Mouse (Mus musculus): ENCODE measurements around the gene Atp8a1. TPM values are rescaled to one million over a fixed set of nuclear protein-coding genes. Genes with fewer than 3 reads are reported as not detected.

Gene Atp8a1
- polyA plus RNA-seq, 1 experiment, result 20.6 TPM

GRCm38 (mm10) chr5:67764798-67765197 lies 82.4 kb downstream of the Atp8a1 start:
- Histone ChIP-seq H3K36me3 (ENCODE audit: control insufficient read depth, insufficient read depth, low read length, poor library complexity, severe bottlenecking) (no peaks in the 10 kb centered on the region), H3K4me3 (ENCODE audit: low read depth, low read length) (no peak overlapping the region), H3K9me3 (replicated peaks; ENCODE audit: control insufficient read depth, insufficient read depth, low read length, poor library complexity, severe bottlenecking) (no peaks in the 10 kb centered on the region), H3K27me3 (ENCODE audit: control insufficient read depth, insufficient read depth, low read length, poor library complexity, severe bottlenecking) (no peaks in the 10 kb centered on the region), H3K27ac (ENCODE audit: insufficient read depth, low read length) (no peak overlapping the region), H3K9ac (ENCODE audit: low read depth, poor library complexity, severe bottlenecking) (no peak overlapping the region), H3K4me1 (ENCODE audit: control insufficient read depth, insufficient read depth, low read length) (no peaks in the 10 kb centered on the region)
- no peak for TF ChIP-seq CTCF (IDR thresholded peaks at IDR 0.05; ENCODE audit: low read depth, low read length)
- TF ChIP-seq POLR2A (IDR thresholded peaks at IDR 0.05; ENCODE audit: insufficient read depth, low read length), result no peak
- no peak for TF ChIP-seq EP300 (IDR thresholded peaks at IDR 0.05; ENCODE audit: insufficient read depth, low read depth, low read length)

- Histone ChIP-seq H3K27ac (ENCODE audit: insufficient read depth, low read length) (no peak overlapping the region), H3K4me1 (ENCODE audit: control insufficient read depth, insufficient read depth, low read length) (no peaks in the 10 kb centered on the region), H3K27me3 (ENCODE audit: control insufficient read depth, insufficient read depth, low read length, poor library complexity, severe bottlenecking) (no peaks in the 10 kb centered on the region), H3K9me3 (replicated peaks; ENCODE audit: control insufficient read depth, insufficient read depth, low read length, poor library complexity, severe bottlenecking) (no peaks in the 10 kb centered on the region), H3K4me3 (ENCODE audit: low read depth, low read length) (no peak overlapping the region), H3K36me3 (ENCODE audit: control insufficient read depth, insufficient read depth, low read length, poor library complexity, severe bottlenecking) (no peaks in the 10 kb centered on the region), H3K9ac (ENCODE audit: low read depth, poor library complexity, severe bottlenecking) (no peak overlapping the region)
- no peak for TF ChIP-seq EP300 (IDR thresholded peaks at IDR 0.05; ENCODE audit: insufficient read depth, low read depth, low read length)
- TF ChIP-seq POLR2A (IDR thresholded peaks at IDR 0.05; ENCODE audit: insufficient read depth, low read length), result no peak
- no peak for TF ChIP-seq CTCF (IDR thresholded peaks at IDR 0.05; ENCODE audit: low read depth, low read length)
Observed at GRCm38 (mm10) chr5:67758126-67758525, 89.1 kb downstream of the Atp8a1 start.

- TF ChIP-seq EP300 (IDR thresholded peaks at IDR 0.05; ENCODE audit: insufficient read depth, low read depth, low read length), result no peak
- peak; percentile 61 for TF ChIP-seq CTCF (IDR thresholded peaks at IDR 0.05; ENCODE audit: low read depth, low read length)
- Histone ChIP-seq H3K9me3 (replicated peaks; ENCODE audit: control insufficient read depth, insufficient read depth, low read length, poor library complexity, severe bottlenecking) (no peaks in the 10 kb centered on the region), H3K27me3 (ENCODE audit: control insufficient read depth, insufficient read depth, low read length, poor library complexity, severe bottlenecking) (no peaks in the 10 kb centered on the region), H3K4me1 (ENCODE audit: control insufficient read depth, insufficient read depth, low read length) (no peaks in the 10 kb centered on the region), H3K4me3 (ENCODE audit: low read depth, low read length) (no peak overlapping the region), H3K27ac (ENCODE audit: insufficient read depth, low read length) (no peak overlapping the region), H3K9ac (ENCODE audit: low read depth, poor library complexity, severe bottlenecking) (no peak overlapping the region), H3K36me3 (ENCODE audit: control insufficient read depth, insufficient read depth, low read length, poor library complexity, severe bottlenecking) (no peaks in the 10 kb centered on the region)
Observed at GRCm38 (mm10) chr5:67756138-67756537, 91.1 kb downstream of the Atp8a1 start.

GRCm38 (mm10) chr5:67753057-67753456 lies 94.2 kb downstream of the Atp8a1 start:
- H3K4me1 ChIP-seq (ENCODE audit: control insufficient read depth, insufficient read depth, low read length), result no peaks in the 10 kb centered on the region
- no peak overlapping the region for H3K4me3 ChIP-seq (ENCODE audit: low read depth, low read length)
- H3K36me3 ChIP-seq (ENCODE audit: control insufficient read depth, insufficient read depth, low read length, poor library complexity, severe bottlenecking), result no peaks in the 10 kb centered on the region
- H3K9ac ChIP-seq (ENCODE audit: low read depth, poor library complexity, severe bottlenecking), result no peak overlapping the region
- H3K9me3 ChIP-seq (replicated peaks; ENCODE audit: control insufficient read depth, insufficient read depth, low read length, poor library complexity, severe bottlenecking), result no peaks in the 10 kb centered on the region
- H3K27me3 ChIP-seq (ENCODE audit: control insufficient read depth, insufficient read depth, low read length, poor library complexity, severe bottlenecking), result no peaks in the 10 kb centered on the region
- no peak for TF ChIP-seq EP300 (IDR thresholded peaks at IDR 0.05; ENCODE audit: insufficient read depth, low read depth, low read length)
- H3K27ac ChIP-seq (ENCODE audit: insufficient read depth, low read length), result no peak overlapping the region

GRCm38 (mm10) chr5:67752629-67753028 lies 94.6 kb downstream of the Atp8a1 start:
- Histone ChIP-seq H3K9ac (ENCODE audit: low read depth, poor library complexity, severe bottlenecking) (no peak overlapping the region), H3K9me3 (replicated peaks; ENCODE audit: control insufficient read depth, insufficient read depth, low read length, poor library complexity, severe bottlenecking) (no peaks in the 10 kb centered on the region), H3K27ac (ENCODE audit: insufficient read depth, low read length) (no peak overlapping the region), H3K27me3 (ENCODE audit: control insufficient read depth, insufficient read depth, low read length, poor library complexity, severe bottlenecking) (no peaks in the 10 kb centered on the region), H3K4me3 (ENCODE audit: low read depth, low read length) (no peak overlapping the region), H3K36me3 (ENCODE audit: control insufficient read depth, insufficient read depth, low read length, poor library complexity, severe bottlenecking) (no peaks in the 10 kb centered on the region), H3K4me1 (ENCODE audit: control insufficient read depth, insufficient read depth, low read length) (no peaks in the 10 kb centered on the region)
- TF ChIP-seq EP300 (IDR thresholded peaks at IDR 0.05; ENCODE audit: insufficient read depth, low read depth, low read length) (no peak), CTCF (IDR thresholded peaks at IDR 0.05; ENCODE audit: low read depth, low read length) (no peak), POLR2A (IDR thresholded peaks at IDR 0.05; ENCODE audit: insufficient read depth, low read length) (no peak)

- H3K36me3 ChIP-seq (ENCODE audit: control insufficient read depth, insufficient read depth, low read length, poor library complexity, severe bottlenecking), result no peaks in the 10 kb centered on the region
- no peak overlapping the region for H3K4me3 ChIP-seq (ENCODE audit: low read depth, low read length)
- no peak for TF ChIP-seq EP300 (IDR thresholded peaks at IDR 0.05; ENCODE audit: insufficient read depth, low read depth, low read length)
- TF ChIP-seq CTCF (IDR thresholded peaks at IDR 0.05; ENCODE audit: low read depth, low read length), result peak; percentile 62
- no peak for TF ChIP-seq POLR2A (IDR thresholded peaks at IDR 0.05; ENCODE audit: insufficient read depth, low read length)
- H3K9ac ChIP-seq (ENCODE audit: low read depth, poor library complexity, severe bottlenecking), result no peak overlapping the region
- H3K9me3 ChIP-seq (replicated peaks; ENCODE audit: control insufficient read depth, insufficient read depth, low read length, poor library complexity, severe bottlenecking), result no peaks in the 10 kb centered on the region
- no peaks in the 10 kb centered on the region for H3K27me3 ChIP-seq (ENCODE audit: control insufficient read depth, insufficient read depth, low read length, poor library complexity, severe bottlenecking)
- no peak overlapping the region for H3K27ac ChIP-seq (ENCODE audit: insufficient read depth, low read length)
- no peaks in the 10 kb centered on the region for H3K4me1 ChIP-seq (ENCODE audit: control insufficient read depth, insufficient read depth, low read length)
Observed at GRCm38 (mm10) chr5:67752007-67752406, 95.2 kb downstream of the Atp8a1 start.
